Mouse (Mus musculus): ENCODE data around the gene Chrdl1. TPM values are rescaled to one million over a fixed set of nuclear protein-coding genes. Genes with fewer than 3 reads are reported as not detected.

Chrdl1 gene
- 23.4 and 27.5 TPM in 2 replicates for polyA plus RNA-seq (2012; rRNA removed; ENCODE audit: low replicate concordance)

DNA sequence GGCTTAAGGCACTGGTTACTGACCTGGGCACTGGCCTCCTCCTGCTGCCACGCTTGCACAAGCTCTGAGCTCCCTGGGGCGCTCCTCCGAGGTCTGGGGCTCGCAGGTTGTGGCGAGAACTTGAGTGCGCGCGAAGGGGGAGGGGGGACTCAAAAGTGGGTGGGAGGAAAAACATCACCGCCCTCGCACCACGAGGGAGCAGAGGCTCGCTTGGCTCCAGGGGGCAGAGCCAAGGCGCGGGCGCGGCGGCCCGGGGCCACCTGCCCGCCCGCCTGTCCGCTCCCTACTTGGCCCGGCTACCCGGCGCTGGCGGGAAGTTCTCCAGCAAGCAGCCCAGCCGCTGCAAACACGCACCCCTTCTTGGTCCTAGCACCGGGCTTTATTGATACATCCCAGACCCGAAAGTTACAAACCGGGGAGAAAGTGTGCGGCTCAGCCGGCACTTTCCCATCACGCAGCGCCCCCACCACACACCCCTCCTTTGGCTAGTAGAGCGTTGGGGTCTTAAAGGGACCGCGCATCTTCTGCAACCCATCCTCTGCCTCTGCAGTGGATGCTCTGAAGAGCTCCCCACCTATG lies at the start of gene Chrdl1:
Gene Chrdl1, minus strand, starts transcription at position 472 of the 579 bp plus-strand sequence.

Other genes starting within 250 kb of the Chrdl1 start
- gene Pak3, start 124.3 kb upstream of the Chrdl1 start, polyA plus RNA-seq (2012; rRNA removed; ENCODE audit: low replicate concordance), result 0.19 and 0.46 TPM in 2 replicates

All from subcutaneous adipose tissue, adult 2 months (tissue).